Mouse (Mus musculus) left cerebral cortex, postnatal 25 days (tissue): ENCODE data around the gene Cd209g. TPM values are rescaled to one million over a fixed set of nuclear protein-coding genes. Genes with fewer than 3 reads are reported as not detected.
A peak's percentile ranks its signal among the peaks of the same experiment; 100 is the strongest.
"Not testable (repeated sequence)": the region's sequence is repeated elsewhere in the genome, so short reads cannot be mapped to it uniquely, and the experiment has no call there.

Experiments used
- DNase-seq, 2 experiments: peaks; one replicate each; pipeline ENCODE4 v3.0.0; 2022; ENCODE audit warnings: low spot score in 2 of 2, mixed read lengths in 1 of 2
- intact Hi-C: fragments of 180-260 bp; cut with DNase I; formaldehyde crosslinking; loops from one replicate; pipeline ENCODE4 v1.15.1; 2025
- total RNA-seq, 2 experiments: library from RNA; stranded (reverse); gene quantifications; 2 replicates each; pipeline ENCODE4 v1.2.3; 2021

Gene Cd209g
- not detected for total RNA-seq

DNA sequence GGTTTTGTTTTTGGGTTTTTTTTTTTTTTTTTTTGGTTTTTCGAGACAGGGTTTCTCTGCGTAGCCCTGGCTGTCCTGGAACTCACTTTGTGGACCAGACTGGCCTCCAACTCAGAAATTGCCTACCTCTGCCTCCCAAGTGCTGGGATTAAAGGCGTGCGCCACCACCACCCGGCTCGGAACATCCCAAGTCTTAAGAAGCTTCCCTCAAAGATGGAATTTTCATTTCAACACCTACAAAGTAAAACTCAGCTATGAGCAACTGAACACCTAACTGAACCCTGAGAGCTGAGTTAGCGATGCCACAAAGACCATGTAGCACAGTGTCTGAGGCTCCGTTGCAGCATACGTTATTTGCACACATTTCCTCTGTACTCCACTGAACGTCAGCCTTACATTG lies at the start of gene Cd209g:
Gene Cd209g (plus strand): TSS at position 301 of the 400 bp plus-strand sequence.
- no peak for DNase-seq
- intact Hi-C loops, result loop anchor here (10.0 kb wide), 1 partner anchor 409 kb away; the partner anchor contains the start of gene Clec4g

- DNase-seq, intact Hi-C loops: not testable (repeated sequence)
These were observed 46.6 kb upstream of the Cd209g start for GRCm38 (mm10) chr8:4087180-4087722.

DNA sequence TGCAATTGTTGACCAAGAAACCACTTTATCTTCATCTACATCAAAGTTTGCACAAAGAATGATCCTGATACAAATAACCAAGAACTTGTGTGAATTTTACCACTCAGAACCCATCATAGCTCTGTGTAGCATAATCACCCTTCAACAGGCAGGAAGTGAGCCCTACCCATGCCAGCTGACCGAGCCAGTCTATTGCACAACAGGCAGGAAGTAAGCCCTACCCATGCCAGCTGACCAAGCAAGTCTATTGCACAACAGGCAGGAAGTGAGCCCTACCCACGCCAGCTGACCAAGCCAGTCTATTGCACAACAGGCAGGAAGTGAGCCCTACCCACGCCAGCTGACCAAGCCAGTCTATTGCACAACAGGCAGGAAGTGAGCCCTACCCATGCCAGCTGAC lies 45.4 kb upstream of the Cd209g start:
- DNase-seq, intact Hi-C loops: not testable (repeated sequence)

- DNase-seq, intact Hi-C loops: not testable (repeated sequence)
These were observed 28.2 kb upstream of the Cd209g start, which contains the start of gene Cd209f for GRCm38 (mm10) chr8:4105735-4106134. TSS of gene Cd209f (minus strand) at chr8:4105835.

DNA sequence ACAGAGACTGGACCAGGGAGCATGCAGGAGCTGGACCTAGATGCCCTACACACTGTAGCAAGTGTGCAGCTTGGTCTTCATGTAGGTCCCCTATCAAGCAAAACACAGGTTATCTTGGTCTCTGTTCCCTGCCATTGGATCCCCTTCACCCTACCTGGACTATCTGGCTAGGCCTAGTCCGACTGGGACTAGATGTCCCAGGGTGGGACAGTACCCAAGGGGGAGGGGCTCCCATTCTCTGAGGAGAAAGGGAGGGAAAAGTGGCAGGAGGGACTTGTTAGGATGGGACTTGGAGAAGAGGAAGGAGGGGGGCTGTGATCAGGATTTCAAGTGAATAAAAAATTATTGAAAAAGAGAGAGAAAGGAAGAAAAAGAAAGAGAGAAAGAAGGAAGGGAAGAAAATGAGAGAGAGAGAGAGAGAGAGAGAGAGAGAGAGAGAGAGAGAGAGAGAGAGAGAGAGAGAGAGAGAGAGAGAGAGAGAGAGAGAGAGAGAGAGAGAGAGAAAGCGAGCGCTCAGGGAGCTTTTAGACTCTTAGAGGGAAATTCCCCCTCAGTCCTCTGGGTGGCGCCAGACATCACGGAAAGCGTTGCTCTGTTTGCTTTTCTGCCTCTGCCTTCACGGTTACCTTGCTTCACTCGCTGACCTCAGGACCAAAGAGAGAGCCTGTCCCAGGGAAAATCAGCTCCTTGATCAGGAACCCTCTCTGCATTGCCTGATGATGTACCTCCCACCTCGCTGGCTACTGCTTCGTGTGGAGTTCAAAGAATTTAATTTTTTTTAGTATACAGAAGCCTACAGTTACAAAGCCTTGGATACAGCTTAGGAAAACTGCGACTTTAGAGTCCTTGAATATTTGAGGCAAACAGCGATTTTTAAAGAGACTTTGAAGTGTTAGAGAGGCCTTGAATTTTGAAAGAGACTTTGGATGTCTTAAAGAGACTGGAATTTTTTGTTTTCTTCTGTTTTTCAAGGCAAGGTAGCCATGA lies 6.1 kb downstream of the Cd209g start:
- intact Hi-C loops, result loop anchor here (5.0 to 10.0 kb wide), 3 partner anchors 232 to 447 kb away; partner anchors contain the start of gene Clec4g
- DNase-seq, result peak; percentile 68 to 72

- no peak for DNase-seq
- intact Hi-C loops, result loop anchor here (5.0 kb wide), 2 partner anchors 231 to 446 kb away; no protein-coding TSS in a partner anchor
These were observed 7.8 kb downstream of the Cd209g start for GRCm38 (mm10) chr8:4141721-4142120.

DNA sequence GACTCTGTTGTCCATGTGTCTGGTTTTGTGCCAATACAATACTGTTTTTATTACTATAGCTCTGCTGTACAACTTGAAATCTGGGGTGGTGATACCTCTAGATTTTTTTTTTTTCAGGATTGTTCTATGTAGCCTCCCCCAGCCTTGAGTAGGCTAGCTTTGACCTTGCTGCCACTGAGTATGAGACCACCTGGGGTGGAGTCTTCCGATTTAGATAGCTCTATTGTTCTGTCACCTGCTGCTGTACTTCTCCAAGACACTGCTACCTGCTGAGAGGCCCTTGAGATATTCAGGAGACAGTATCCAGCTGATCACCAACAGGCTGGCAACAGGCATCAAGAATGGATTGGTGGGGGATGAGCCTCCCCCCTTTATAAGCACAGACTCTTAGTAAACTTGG lies 13.4 kb downstream of the Cd209g start:
- DNase-seq, result no peak
- intact Hi-C loops, result no loop called here

DNA sequence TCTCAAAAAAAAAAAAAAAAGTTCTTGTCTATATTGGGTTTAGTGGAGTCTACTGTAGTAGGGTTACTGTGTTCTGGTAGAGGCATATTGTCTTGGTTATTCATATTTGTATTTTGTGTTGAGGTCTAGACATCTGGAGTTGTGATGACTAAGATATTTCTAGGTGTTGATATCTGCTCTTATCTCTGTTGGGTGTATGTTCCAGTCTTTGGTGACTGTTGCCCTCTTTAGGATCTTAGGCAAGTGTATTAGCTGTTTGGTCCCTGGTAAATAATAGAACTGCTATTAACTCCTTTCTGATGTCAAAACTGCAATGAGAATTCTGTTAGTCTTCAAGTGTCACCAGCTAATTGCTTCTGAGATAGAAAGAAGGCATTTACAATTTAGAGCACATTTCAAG lies 21.0 kb downstream of the Cd209g start:
- intact Hi-C loops, result no loop called here
- no peak for DNase-seq

- no peak for DNase-seq
- intact Hi-C loops, result loop anchor here (10.0 kb wide), 3 partner anchors 162 to 452 kb away; partner anchors contain the start of genes Ccl25, Cers4, Elavl1 and Zfp958
These were observed 28.9 kb downstream of the Cd209g start for GRCm38 (mm10) chr8:4162786-4163185.

- intact Hi-C loops, result loop anchor here (10.0 kb wide), 3 partner anchors 159 to 449 kb away; partner anchors contain the start of genes Ccl25, Cers4, Elavl1 and Zfp958
- no peak for DNase-seq
These were observed 31.4 kb downstream of the Cd209g start for GRCm38 (mm10) chr8:4165176-4165851.

- intact Hi-C loops, result loop anchor here (10.0 kb wide), 3 partner anchors 159 to 449 kb away; partner anchors contain the start of genes Ccl25, Cers4, Elavl1 and Zfp958
- DNase-seq, result peak; percentile 97 to 100
These were observed 32.2 kb downstream of the Cd209g start, which contains the start of gene Evi5l for GRCm38 (mm10) chr8:4165852-4166751. TSS of gene Evi5l (plus strand) at chr8:4166567.

GRCm38 (mm10) chr8:4166881-4167525 lies 33.1 kb downstream of the Cd209g start:
- intact Hi-C loops, result loop anchor here (10.0 kb wide), 3 partner anchors 158 to 448 kb away; partner anchors contain the start of genes Ccl25, Cers4, Elavl1 and Zfp958
- DNase-seq, result no peak

- DNase-seq, result no peak
- intact Hi-C loops, result loop anchor here (10.0 kb wide), 3 partner anchors 157 to 447 kb away; partner anchors contain the start of genes Ccl25, Cers4, Elavl1 and Zfp958
These were observed 34.0 kb downstream of the Cd209g start for GRCm38 (mm10) chr8:4167918-4168317.

DNA sequence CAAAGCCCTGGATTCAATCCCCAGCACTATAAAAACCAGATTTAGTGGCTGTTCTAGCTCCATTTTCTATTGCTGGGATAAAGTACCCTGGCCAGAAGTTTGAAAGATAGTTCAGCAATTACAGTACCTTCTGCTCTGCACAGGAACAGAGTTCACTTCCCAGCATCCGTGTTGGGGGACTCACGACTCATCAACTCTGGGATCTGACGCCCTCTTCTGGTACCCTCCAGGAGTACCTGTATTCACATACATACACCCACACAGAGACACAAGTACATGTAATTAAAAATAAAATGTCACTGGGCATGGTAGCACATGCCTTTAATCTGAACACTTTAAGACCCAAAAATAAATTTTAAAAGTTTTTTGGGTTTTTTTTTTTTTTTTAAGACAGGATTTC lies 38.6 kb downstream of the Cd209g start:
- no peak for DNase-seq
- intact Hi-C loops, result no loop called here

- intact Hi-C loops, result no loop called here
These were observed 40.1 kb downstream of the Cd209g start for GRCm38 (mm10) chr8:4174018-4174417.

GRCm38 (mm10) chr8:4183409-4183808 lies 49.5 kb downstream of the Cd209g start:
- no peak for DNase-seq
- intact Hi-C loops, result no loop called here

More at GRCm38 (mm10) chr8:4174018-4174417, 40.1 kb downstream of the Cd209g start:
- DNase-seq, result no peak

DNA sequence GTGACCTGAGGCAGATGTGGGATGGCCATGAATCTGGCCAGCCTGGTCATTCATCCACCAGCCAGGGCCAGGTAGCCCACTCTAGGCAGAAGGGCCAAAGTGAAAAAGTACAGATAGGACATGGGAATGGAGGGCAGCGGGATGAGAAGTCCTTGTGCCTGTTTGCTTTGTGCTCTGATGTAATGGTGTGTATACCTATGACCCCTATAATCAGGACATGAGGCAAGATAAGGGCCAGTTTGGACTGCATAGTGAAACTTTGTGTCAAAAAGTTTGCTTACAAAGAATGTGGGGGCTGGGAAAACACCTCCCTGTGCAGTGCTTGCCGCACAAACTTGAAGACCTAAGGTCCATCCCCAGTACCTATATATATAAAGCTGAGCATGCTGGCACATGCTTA lies 52.3 kb downstream of the Cd209g start:
- DNase-seq, result no peak
- intact Hi-C loops, result no loop called here
